Mouse (Mus musculus) right cerebral cortex, postnatal 36 days (tissue): ENCODE data around the gene Dyrk3.

Experiments
- DNase-seq, 2 experiments: peaks; one replicate each; pipeline ENCODE4 v3.0.0; 2022; ENCODE audit warnings: low spot score in 2 of 2, mixed read lengths in 1 of 2

The Dyrk3 gene

GRCm38 (mm10) chr1:131112576-131112975 is 25.6 kb downstream of the Dyrk3 start:
- no peak for DNase-seq

DNA sequence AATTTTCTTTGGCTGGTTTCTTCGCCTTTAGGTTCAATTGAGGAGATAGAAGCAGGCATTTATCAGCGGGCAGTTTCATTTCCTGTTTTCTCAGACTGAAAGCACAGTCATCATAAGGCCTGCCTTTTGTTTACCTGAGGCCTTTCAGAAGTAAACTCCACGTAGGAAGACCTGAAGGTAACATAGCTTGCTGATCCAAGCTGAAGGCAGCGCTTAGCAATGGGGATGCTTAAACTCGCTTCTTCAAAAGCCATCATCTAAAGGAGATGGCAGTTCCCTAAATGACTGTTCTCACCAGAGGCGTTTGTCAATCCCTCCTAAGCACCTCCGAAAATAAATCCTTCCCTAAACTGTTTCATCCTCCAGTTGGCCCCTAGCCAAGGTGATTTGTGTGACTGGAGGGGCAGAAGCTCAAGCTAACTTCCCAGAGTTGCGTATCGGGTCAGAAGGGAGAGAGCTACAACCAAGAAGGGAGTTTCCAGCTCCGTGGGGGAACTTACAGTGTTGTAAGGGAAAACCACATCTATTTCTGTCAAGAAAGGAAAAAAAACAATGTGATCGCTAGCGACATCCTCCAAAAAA is 27.5 kb downstream of the Dyrk3 start:
- DNase-seq: no peak

DNA sequence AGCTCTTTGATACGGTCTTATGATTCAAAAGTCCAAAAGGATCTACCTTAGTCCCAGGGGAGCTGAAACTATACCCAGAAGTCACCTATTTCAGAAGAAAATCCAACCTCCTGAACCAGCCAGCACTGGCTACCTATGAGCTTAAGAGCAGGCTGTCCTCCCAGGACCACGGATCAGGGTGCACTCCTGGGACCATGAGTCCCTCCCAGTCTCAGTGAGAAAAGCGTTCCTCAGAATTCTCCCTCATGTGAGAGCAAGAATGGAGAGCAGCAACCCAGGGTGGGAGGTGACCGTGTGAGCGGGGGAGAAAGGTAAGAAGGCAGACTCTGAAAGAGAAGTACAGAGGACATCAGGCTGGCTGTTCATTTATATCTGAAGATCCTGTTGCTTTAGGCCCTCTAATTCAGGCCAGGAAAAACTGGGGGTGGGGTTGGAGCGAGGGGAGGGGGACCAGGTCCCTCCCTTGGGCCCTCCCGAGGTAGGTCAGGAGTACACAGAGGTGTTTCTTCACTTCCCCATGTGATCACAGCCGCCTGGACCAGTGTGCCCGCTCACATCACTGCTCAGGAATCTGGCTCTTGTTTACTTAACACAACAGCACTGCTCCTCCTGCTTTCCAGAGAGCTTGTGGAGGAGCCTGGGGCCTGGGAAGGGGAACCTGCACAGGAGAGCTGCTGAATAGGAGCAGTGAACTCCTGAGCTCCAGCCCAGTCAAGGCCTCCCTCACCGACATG is 30.4 kb downstream of the Dyrk3 start:
- no peak for DNase-seq

DNA sequence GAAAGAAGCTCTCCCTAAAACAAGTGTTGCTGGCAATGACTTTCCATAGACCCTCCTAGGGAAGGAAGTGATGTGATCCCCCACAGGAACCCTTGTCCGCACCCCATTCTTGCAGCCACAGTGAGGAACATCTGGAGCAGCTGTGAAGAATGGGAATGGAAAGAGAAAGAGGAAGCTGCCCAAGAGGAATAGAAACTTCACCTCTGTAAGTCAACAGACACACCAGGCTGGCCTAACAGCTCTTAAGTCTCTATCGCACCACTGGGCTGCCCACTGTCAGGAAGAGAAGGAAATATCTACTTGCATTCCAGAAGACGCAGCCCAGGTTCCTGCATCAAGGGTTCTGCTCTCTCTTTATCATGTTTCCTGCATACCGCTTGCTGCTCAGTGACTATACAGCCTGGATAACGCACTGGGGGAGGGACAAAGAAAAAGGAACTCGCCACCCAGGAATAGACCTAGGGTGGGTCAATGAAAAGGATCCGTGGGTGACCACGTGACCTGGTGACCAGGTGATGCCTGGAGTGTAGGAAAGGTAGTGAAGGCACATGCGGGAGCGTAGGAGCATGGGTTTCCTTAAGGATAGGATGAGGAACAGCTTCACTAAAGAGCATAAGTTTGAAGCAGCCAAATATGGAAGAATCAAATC is 34.2 kb downstream of the Dyrk3 start:
- DNase-seq: no peak

DNA sequence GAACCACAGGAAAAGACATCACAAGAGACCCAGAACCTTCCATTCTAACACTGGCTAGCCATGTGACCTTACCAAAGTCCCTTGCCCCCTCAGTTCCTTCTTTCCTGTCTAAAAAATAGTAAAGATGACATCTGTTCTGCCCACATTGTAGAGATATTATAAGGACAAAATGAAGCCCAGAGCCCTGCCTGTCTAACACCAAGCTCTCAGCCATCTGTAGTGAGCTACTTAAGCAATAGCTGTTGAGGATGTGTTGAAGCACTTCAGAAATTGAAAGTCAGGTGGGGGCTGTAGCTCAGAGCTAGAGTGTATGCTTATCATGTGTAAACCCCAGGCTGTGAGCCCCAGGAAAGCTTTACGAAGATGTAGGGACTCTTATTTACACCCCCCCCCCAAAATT is 37.3 kb downstream of the Dyrk3 start:
- no peak for DNase-seq

GRCm38 (mm10) chr1:131097700-131098094 is 40.4 kb downstream of the Dyrk3 start, which contains the start of gene Mapkapk2:
TSS of gene Mapkapk2 (minus strand) at chr1:131097826.
- peak; percentile 78 to 81 for DNase-seq

DNA sequence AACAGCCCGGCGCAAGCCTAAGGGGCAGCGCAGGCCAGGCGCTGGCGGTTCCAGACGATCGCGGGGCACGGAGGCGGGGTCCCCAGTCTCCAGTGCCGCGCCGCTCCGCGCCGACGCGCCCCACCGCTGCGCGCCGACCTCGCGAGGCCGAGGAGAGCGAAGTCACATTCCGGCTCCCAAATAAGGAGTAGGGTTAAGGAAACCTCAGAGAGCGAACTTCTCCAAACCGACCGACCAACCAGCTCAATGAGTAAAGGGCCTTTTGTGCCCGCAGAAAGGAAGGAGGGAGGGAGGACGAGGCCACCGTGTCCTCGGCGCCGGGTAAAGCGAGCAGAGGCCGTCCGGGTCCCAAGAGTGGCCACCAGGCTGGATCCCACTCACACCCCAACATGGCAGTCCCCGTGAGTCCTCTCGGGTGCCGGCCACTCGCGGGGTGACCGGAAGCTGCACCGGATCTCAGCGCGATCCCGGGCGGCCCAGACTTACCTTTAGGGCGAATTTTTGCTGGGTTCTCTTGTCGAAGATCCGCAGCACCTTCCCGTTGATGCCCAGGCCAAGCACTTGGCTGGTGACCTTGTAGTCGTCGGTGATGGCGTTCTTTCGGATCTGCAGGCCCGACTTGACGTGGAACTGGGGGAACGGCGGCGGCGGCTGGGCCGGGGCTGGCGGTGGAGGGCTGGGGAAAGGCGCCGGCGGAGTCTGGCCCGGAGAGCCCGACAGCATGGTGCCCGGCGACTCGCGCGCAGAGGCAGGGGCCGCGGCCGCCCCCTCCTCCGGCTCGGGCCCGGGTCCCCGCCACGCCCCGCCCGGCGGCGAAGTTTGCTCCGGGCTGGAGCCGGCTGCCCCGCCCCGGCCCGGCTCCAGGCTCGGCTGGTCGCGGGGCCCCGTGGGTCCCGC is 41.1 kb downstream of the Dyrk3 start:
- DNase-seq: no peak

DNA sequence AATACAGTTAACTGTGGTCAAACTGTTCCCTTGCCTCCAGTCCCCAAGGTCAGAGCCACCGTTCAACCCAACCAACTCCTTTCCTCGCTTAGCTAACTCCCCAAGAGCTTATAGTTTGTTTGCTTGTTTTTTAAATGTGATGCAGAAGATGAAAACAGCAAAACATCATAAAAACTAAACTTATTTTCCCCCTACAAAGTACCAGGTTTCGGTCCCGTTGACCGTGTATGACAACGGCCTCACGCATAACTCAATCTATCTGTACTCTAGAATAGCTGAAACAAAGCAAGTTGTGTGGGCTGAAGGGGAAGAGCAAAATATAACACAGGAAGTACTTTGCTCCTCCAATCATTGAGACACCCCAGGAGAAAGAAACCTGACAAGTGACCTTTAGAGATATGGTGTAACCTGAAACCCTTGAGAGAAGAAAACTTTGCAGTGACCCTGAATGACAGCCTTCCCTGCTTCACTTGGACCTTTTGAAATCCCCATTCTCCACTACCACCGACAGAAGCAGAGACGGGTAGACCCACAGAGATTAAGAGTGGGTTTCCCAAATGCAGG is 41.9 kb downstream of the Dyrk3 start:
- DNase-seq: no peak

DNA sequence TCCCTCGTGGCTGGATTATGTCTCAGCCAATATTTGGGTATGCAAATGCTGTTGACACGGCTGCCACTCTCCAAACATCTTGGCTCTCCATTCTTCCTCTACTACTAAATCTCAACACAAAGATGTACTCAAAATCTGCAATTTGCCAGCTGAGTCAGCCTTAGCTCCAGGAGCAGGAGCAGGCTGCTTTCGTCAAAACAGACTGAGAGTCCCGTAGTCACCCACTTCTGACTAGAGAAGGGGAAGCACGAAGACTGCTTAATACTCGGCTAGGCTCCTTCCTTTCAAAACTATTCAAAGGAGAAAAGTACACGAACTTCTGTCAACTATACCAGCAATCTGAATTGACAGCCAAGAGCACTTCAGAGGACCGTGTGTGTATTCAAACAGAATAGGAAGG is 42.6 kb downstream of the Dyrk3 start:
- no peak for DNase-seq

DNA sequence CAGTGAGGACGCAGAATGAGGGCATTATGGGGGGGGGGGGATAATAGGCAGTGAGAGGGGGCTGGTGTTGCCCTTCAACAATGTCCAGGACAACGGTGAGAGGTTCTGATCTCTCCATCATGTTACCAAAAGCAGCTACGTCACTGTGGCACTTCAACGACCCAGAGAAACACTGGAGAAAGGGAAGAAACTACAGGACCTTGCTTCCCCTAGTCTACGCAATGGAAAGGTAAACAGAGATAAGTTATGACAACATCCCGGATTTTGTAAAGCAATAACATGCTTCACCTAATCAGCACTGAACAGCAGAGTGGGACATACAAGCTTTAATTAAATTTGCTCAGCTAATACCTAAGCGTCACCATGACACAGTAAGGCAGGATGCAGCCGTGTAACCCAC is 44.3 kb downstream of the Dyrk3 start:
- no peak for DNase-seq

DNA sequence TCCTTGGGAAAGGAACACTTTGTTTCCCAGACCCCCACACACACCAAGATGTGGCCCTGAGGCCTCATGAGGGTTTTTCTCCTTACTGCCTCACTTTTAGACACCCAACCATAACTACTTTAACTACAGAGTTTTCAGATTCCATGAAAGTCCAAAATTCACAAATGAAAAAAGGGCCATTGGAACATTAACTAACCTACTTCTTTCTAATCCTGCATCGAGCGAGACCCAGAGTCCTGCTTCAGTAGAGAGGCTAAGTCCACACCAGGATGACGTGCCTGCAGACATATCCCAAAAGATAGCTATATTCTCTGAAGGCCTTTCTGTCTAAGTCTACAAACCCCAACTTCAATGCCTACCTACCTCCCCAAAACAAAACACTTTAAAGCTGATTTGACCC is 45.3 kb downstream of the Dyrk3 start:
- no peak for DNase-seq

DNA sequence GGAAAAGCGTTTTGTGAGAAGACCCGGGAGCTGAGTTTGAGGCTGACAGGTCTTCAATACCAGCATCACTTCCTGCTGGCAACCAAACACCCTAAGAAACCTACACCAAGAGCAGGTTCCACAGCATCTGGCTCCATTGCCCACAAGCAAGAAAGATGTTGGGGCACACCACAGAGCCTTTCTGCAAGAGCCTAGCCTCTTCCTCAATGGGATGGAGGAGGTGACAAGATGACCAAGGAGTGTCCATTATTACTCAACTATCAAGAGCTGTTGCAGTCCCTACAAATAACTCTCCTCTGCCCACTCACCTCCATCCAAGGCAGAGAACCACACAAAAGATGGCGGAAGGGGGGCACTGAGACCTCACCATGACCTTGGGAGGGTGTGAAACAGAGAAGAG is 46.0 kb downstream of the Dyrk3 start:
- no peak for DNase-seq

DNA sequence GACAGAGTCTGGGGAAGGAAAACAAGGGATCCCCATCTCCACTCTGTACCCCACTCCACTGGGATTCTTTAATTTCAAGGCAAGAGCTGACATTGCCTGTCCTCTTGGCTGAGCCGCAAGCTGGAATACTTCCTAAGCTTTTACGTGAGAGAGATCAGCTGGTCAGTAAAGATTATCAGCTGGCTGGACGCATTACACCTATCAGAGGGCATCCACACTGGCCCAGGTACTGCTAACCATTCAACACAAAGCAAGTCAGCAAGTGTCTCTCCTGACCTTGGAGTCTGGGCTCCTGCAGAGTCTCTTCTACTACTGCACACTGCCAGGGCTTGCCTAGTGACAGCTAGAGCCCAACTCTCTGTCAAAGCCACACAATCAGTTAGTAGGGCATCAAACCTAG is 46.7 kb downstream of the Dyrk3 start:
- DNase-seq: no peak

DNA sequence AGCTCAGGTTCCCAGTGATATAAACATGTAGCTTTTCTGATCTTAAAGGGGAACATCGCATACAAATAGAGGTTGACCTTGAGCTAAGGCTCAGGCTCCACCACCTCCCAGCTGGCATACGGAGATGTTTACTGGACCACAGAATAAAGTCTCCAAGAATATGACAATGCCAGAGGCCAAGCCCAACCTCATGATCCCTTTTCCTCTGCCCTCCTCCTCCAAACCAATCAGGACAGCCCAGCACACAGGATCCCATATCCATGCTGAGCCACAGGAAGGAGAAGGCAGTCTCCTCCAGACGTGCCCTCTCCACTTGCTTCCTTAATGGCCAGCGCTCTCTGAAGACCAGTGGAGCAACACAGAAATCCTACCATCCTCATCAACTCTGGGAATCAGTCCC is 47.3 kb downstream of the Dyrk3 start:
- no peak for DNase-seq

GRCm38 (mm10) chr1:131090261-131090660 is 47.9 kb downstream of the Dyrk3 start:
- no peak for DNase-seq

GRCm38 (mm10) chr1:131089525-131090127 is 48.5 kb downstream of the Dyrk3 start:
- no peak for DNase-seq

DNA sequence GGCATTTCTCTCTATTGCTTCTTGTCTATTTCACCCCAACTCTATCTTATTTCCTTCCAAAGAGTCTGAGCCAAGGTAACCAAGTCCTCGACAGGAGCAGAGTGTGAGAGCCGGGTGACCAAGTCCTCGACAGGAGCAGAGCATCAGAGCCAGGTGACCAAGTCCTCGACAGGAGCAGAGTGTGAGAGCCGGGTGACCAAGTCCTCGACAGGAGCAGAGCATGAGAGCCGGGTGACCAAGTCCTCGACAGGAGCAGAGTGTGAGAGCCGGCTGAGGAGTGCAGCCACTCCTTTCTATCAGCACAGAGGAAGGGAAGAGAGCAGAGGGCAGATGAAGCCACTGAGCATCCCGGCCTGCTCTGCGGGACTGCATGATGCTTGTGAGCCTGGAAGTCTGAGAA is 49.6 kb downstream of the Dyrk3 start:
- DNase-seq: no peak

- DNase-seq: no peak
Measured at GRCm38 (mm10) chr1:131086907-131087306, 51.2 kb downstream of the Dyrk3 start.

GRCm38 (mm10) chr1:131085957-131086739 is 52.0 kb downstream of the Dyrk3 start:
- DNase-seq: no peak

DNA sequence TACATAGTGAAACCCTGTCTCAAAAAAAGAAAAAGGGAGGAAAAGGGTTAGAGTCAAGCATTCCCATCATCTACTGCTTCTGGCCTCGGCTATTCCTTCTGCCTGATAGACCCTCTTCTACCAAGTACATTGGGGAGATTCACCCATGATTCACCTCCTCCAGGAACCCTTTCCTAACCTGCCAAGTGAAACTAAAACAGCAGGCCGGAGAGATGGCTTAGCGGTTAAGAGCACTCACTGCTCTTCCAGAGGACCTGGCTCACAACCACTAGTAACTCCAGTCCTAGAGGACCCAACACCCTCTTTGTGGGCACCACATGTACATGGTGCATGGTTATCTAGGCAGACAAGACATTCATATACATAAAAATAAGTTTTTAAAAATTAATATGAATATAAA is 52.9 kb downstream of the Dyrk3 start:
- DNase-seq: no peak

- DNase-seq: no peak
Measured at GRCm38 (mm10) chr1:131084289-131084688, 53.9 kb downstream of the Dyrk3 start.
